Mouse (Mus musculus) mesoderm, embryonic 11.5 days (tissue): Measurements from ENCODE around the gene Topors.
"Not testable (repeated sequence)": the region's sequence is repeated elsewhere in the genome, so short reads cannot be mapped to it uniquely, and the experiment has no call there.

Source experiments
- DNase-seq: peaks from one replicate; pipeline ENCODE4 v3.0.0-alpha.2; 2012; ENCODE audit warnings: low read depth, low spot score

The Topors gene

GRCm38 (mm10) chr4:40269430-40270032 lies at the start of gene Topors, which contains the start of gene Smim27:
Gene Topors, minus strand, starts transcription at chr4:40269850.
Gene Smim27, plus strand, starts transcription at chr4:40269579.
- DNase-seq, result peak; percentile 97

- no peak for DNase-seq
Observed at GRCm38 (mm10) chr4:40317404-40317803, 47.8 kb upstream of the Topors start.

- DNase-seq, result no peak
Observed at GRCm38 (mm10) chr4:40313026-40313425, 43.4 kb upstream of the Topors start.

- no peak for DNase-seq
Observed at GRCm38 (mm10) chr4:40312213-40312612, 42.6 kb upstream of the Topors start.

GRCm38 (mm10) chr4:40310796-40311383 lies 41.2 kb upstream of the Topors start:
- no peak for DNase-seq

GRCm38 (mm10) chr4:40309682-40310081 lies 40.0 kb upstream of the Topors start:
- no peak for DNase-seq

GRCm38 (mm10) chr4:40302445-40303125 lies 32.9 kb upstream of the Topors start:
- DNase-seq, result no peak

GRCm38 (mm10) chr4:40301076-40301789 lies 31.6 kb upstream of the Topors start:
- DNase-seq, result peak; percentile 89

GRCm38 (mm10) chr4:40299169-40299568 lies 29.5 kb upstream of the Topors start:
- no peak for DNase-seq

- DNase-seq, result not testable (repeated sequence)
Observed at GRCm38 (mm10) chr4:40291511-40291910, 21.9 kb upstream of the Topors start.

- no peak for DNase-seq
Observed at GRCm38 (mm10) chr4:40289046-40289445, 19.4 kb upstream of the Topors start.

GRCm38 (mm10) chr4:40287415-40287814 lies 17.8 kb upstream of the Topors start:
- no peak for DNase-seq

- DNase-seq, result peak; percentile 61
Observed at GRCm38 (mm10) chr4:40285582-40285981, 15.9 kb upstream of the Topors start.

- peak; percentile 97 for DNase-seq
Observed at GRCm38 (mm10) chr4:40279276-40279900, 9.7 kb upstream of the Topors start, which contains the start of gene Ndufb6. Gene Ndufb6, minus strand, starts transcription at chr4:40279421.

GRCm38 (mm10) chr4:40278880-40279275 lies 9.2 kb upstream of the Topors start:
- DNase-seq, result no peak

- DNase-seq, result no peak
Observed at GRCm38 (mm10) chr4:40268835-40269234, 815 bp downstream of the Topors start.

GRCm38 (mm10) chr4:40268204-40268813 lies 1.3 kb downstream of the Topors start:
- DNase-seq, result peak; percentile 96

GRCm38 (mm10) chr4:40267681-40268080 lies 2.0 kb downstream of the Topors start:
- DNase-seq, result no peak

- DNase-seq, result no peak
Observed at GRCm38 (mm10) chr4:40264321-40264720, 5.3 kb downstream of the Topors start.

- DNase-seq, result no peak
Observed at GRCm38 (mm10) chr4:40254385-40255103, 15.1 kb downstream of the Topors start.

- no peak for DNase-seq
Observed at GRCm38 (mm10) chr4:40253766-40254165, 15.9 kb downstream of the Topors start.
